Mouse (Mus musculus) limb, embryonic 13.5 days (tissue): ENCODE data around the gene Parp16. TPM values are rescaled to one million over a fixed set of nuclear protein-coding genes. Genes with fewer than 3 reads are reported as not detected.
"Not testable (repeated sequence)": the region's sequence is repeated elsewhere in the genome, so short reads cannot be mapped to it uniquely, and the experiment has no call there.

Source experiments
- ATAC-seq: fragments of 200-750 bp; cut with Nextera tagmentation; 2 replicates; pipeline ENCODE4 v1.8.0; 2017; ENCODE audit warnings: low read depth, moderate number of reproducible peaks, moderate TSS enrichment; ENCODE audit not compliant: low FRiP score
- H3K27ac ChIP-seq: fragments of 300-500 bp; sonication (generic); 2 replicates; pipeline ENCODE4 v1.5.1; 2015; ENCODE audit warnings: inconsistent platforms, mild to moderate bottlenecking, moderate library complexity
- H3K27me3 ChIP-seq: fragments of 300-500 bp; sonication (generic); 2 replicates; pipeline ENCODE4 v1.6.1; 2015; ENCODE audit warnings: mild to moderate bottlenecking, inconsistent platforms
- H3K36me3 ChIP-seq: fragments of 300-500 bp; sonication (generic); 2 replicates; pipeline ENCODE4 v1.6.1; 2015; ENCODE audit warnings: inconsistent platforms, mild to moderate bottlenecking, moderate library complexity
- H3K4me1 ChIP-seq: fragments of 300-500 bp; sonication (generic); 2 replicates; pipeline ENCODE4 v1.6.1; 2015; ENCODE audit warnings: inconsistent platforms
- H3K4me2 ChIP-seq: fragments of 300-500 bp; sonication (generic); replicated peaks from 2 replicates; pipeline ENCODE4 v1.6.1; 2015; ENCODE audit warnings: inconsistent platforms, mild to moderate bottlenecking, moderate library complexity
- H3K4me3 ChIP-seq: fragments of 300-500 bp; sonication (generic); 2 replicates; pipeline ENCODE4 v1.5.1; 2015; ENCODE audit warnings: moderate library complexity, mild to moderate bottlenecking, inconsistent platforms
- H3K9ac ChIP-seq: fragments of 300-500 bp; sonication (generic); 2 replicates; pipeline ENCODE4 v1.6.1; 2015; ENCODE audit warnings: mild to moderate bottlenecking, inconsistent platforms
- H3K9me3 ChIP-seq: fragments of 300-500 bp; sonication (generic); 2 replicates; pipeline ENCODE4 v1.6.1; 2016; ENCODE audit warnings: inconsistent platforms
- WGBS: fragments of 180-500 bp; shearing (Covaris S2); methylation state at CpG from one replicate; pipeline ENCODE4 v1.1.7; 2015; 5-methylcytosine and 5-hydroxymethylcytosine counted together
- polyA plus RNA-seq: library from polyadenylated mRNA; unstranded; fragments of >200 nt; fragmentation: Nextera tagmentation; extraction: Ambion mirVana; gene quantifications from 2 replicates; pipeline ENCODE4 v1.2.1, GENCODE M21; 2015

Parp16 gene
- polyA plus RNA-seq, 1 experiment from 2014 or later = 7.0 TPM

DNA sequence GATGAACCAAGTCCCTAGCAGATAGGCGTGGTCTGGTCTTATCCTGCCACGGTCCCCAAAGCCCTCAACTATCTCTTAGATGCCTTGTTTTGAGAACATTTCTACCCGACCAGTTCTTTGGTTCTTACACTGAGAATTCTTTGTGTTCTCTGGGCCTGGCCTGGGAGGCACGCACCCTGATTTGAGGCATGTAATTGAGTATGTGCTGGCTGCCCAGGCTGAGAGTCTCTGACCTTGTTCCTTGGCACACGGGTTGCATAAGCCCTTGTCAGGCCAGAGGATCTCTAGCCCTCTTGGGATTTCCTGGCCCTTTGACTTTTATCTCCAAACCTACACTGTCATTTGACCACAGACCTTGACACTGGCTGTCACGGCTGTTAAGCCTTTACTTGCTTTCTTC, 22.5 kb downstream of the Parp16 start:
- peaks cover 13% of the 10 kb centered on the region; the same call in 1 of the 2 replicates for H3K4me1 ChIP-seq
- no peak for ATAC-seq
- H3K4me3 ChIP-seq = no peak overlapping the region
- 55% methylated on average over 6 of the region's 6 CpGs for WGBS
- H3K9me3 ChIP-seq = no peaks in the 10 kb centered on the region
- H3K4me2 ChIP-seq = no peak overlapping the region
- 0 out of 2 replicates have a peak overlapping the region, but pooled peaks have one; percentile 22 for H3K27ac ChIP-seq
- no peaks in the 10 kb centered on the region for H3K36me3 ChIP-seq
- H3K9ac ChIP-seq = no peak overlapping the region
- H3K27me3 ChIP-seq = no peaks in the 10 kb centered on the region

GRCm38 (mm10) chr9:65218916-65219315, 23.8 kb downstream of the Parp16 start:
- no peak overlapping the region for H3K4me3 ChIP-seq
- 54% methylated on average over 1 of the region's 1 CpGs for WGBS
- no peak overlapping the region for H3K9ac ChIP-seq
- peaks cover 13% of the 10 kb centered on the region; the same call in 1 of the 2 replicates for H3K4me1 ChIP-seq
- H3K36me3 ChIP-seq = no peaks in the 10 kb centered on the region
- no peaks in the 10 kb centered on the region for H3K27me3 ChIP-seq
- no peaks in the 10 kb centered on the region for H3K9me3 ChIP-seq
- ATAC-seq = no peak
- H3K4me2 ChIP-seq = no peak overlapping the region
- no peak overlapping the region for H3K27ac ChIP-seq

GRCm38 (mm10) chr9:65220398-65220797, 25.2 kb downstream of the Parp16 start:
- H3K9me3 ChIP-seq, H3K36me3 ChIP-seq, H3K4me2 ChIP-seq, ATAC-seq, H3K9ac ChIP-seq, H3K27ac ChIP-seq, H3K27me3 ChIP-seq, H3K4me3 ChIP-seq: not testable (repeated sequence)
- H3K4me1 ChIP-seq = peaks cover 12% of the 10 kb centered on the region; the same call in 1 of the 2 replicates
- whole genome bisulfite sequencing = 38% methylated on average over 3 of the region's 3 CpGs

DNA sequence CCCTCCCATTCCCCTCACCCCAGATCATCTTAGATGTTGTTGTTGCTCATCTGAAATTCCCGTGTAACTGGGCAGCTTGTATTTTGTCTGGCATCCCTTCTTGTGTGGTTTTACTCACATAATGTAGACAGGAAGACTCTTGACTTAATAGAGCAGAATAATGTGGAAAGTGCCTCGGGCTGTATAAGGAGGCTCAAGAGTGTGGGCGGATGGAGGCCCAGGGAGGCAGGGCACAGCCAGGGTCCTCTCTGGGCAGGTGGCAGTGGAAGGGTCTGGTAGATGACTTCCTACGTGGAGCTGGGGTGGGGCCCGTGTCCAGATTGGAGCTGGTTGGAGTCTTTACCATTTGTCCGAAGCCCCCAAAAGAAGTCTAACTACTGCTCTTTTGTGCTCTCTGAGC, 28.8 kb downstream of the Parp16 start:
- ATAC-seq = no peak
- Histone ChIP-seq H3K9ac (no peak overlapping the region), H3K27ac (no peak overlapping the region), H3K27me3 (no peaks in the 10 kb centered on the region), H3K4me1 (no peaks in the 10 kb centered on the region), H3K9me3 (no peaks in the 10 kb centered on the region), H3K4me3 (no peak overlapping the region), H3K36me3 (peaks cover 8% of the 10 kb centered on the region; the same call in 1 of the 2 replicates), H3K4me2 (no peak overlapping the region)
- WGBS = 76% methylated on average over 6 of the region's 6 CpGs

- Histone ChIP-seq H3K9ac (no peak overlapping the region), H3K36me3 (peaks cover 15% of the 10 kb centered on the region), H3K27ac (no peak overlapping the region), H3K9me3 (no peaks in the 10 kb centered on the region), H3K4me1 (no peaks in the 10 kb centered on the region), H3K27me3 (no peaks in the 10 kb centered on the region), H3K4me2 (no peak overlapping the region), H3K4me3 (no peak overlapping the region)
- no peak for ATAC-seq
- 33% methylated on average over 4 of the region's 4 CpGs for WGBS
Observed at GRCm38 (mm10) chr9:65225795-65226194, 30.6 kb downstream of the Parp16 start.

DNA sequence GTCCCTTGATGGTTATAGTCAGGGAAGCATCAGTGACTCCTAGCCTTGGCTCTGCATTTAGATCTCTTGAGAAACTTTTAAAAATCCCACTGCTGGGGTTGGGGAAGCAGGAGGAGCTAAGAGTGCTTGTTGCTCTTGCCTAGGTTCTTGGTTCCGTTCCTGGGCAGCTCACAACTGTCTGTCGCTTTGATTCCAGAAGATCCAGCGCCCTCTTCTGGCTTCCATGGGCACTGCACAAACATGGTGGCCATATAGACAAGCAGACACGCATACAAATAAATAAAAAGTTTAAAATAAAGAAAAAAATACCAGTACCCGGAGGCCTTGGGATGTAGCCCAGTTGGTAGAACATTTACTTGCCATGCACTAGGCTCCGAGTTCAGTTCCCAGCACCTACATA, 35.1 kb downstream of the Parp16 start:
- Histone ChIP-seq H3K27ac (no peak overlapping the region), H3K4me2 (no peak overlapping the region), H3K4me3 (no peak overlapping the region), H3K36me3 (peaks cover 20% of the 10 kb centered on the region), H3K4me1 (no peaks in the 10 kb centered on the region), H3K9me3 (no peaks in the 10 kb centered on the region), H3K9ac (no peak overlapping the region), H3K27me3 (no peaks in the 10 kb centered on the region)
- WGBS = 77% methylated on average over 6 of the region's 6 CpGs
- ATAC-seq = no peak

- H3K4me1 ChIP-seq = no peaks in the 10 kb centered on the region
- no peaks in the 10 kb centered on the region for H3K9me3 ChIP-seq
- no peak overlapping the region for H3K4me3 ChIP-seq
- no peak for ATAC-seq
- H3K27ac ChIP-seq = no peak overlapping the region
- H3K9ac ChIP-seq = no peak overlapping the region
- peaks cover 19% of the 10 kb centered on the region for H3K36me3 ChIP-seq
- WGBS = 36% methylated on average over 8 of the region's 8 CpGs
- no peaks in the 10 kb centered on the region for H3K27me3 ChIP-seq
- H3K4me2 ChIP-seq = no peak overlapping the region
Observed at GRCm38 (mm10) chr9:65231284-65231683, 36.1 kb downstream of the Parp16 start.

DNA sequence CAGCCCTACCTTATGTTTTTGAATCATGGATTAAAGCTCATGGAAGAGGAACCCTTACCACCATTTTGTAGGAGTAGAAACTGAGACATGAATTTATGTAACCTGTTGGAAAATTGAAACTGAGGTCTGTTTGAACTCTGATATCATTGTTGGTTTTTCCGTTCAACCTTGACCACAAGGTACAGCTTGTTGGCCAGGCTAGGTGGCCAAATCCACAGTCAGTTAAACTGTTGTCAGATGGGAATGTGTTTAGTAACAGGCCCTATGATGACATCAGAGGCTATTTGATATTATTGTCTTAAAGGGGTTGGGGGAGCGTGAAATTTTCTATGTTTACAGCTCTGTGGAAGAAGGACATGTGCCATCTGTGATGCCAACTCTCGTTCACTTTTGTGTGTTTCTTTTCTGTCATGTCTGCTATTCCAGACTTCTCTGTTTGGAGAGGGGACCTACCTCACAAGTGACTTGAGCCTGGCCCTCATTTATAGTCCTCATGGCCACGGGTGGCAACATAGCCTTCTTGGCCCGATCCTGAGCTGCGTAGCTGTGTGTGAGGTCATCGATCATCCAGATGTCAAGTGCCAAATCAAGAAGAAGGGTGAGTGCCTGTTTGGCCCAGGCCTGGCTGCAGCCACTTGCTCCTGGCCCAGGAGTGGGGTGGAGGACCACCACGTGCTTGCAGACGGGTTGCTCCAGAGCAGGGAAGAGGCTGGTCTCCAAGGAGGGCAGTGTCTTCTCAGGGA, 38.3 kb downstream of the Parp16 start:
- no peak overlapping the region for H3K4me2 ChIP-seq
- 86% methylated on average over 9 of the region's 9 CpGs for WGBS
- peaks cover 16% of the 10 kb centered on the region for H3K36me3 ChIP-seq
- no peak overlapping the region for H3K27ac ChIP-seq
- H3K27me3 ChIP-seq = no peaks in the 10 kb centered on the region
- peaks cover 5% of the 10 kb centered on the region for H3K4me1 ChIP-seq
- no peaks in the 10 kb centered on the region for H3K9me3 ChIP-seq
- H3K4me3 ChIP-seq = no peak overlapping the region
- no peak overlapping the region for H3K9ac ChIP-seq
- no peak for ATAC-seq

- Histone ChIP-seq H3K27me3 (no peaks in the 10 kb centered on the region), H3K4me3 (no peak overlapping the region), H3K9me3 (no peaks in the 10 kb centered on the region), H3K27ac (no peak overlapping the region), H3K4me2 (no peak overlapping the region), H3K36me3 (peaks cover 15% of the 10 kb centered on the region), H3K4me1 (peaks cover 9% of the 10 kb centered on the region), H3K9ac (no peak overlapping the region)
- ATAC-seq = no peak
- WGBS = 85% methylated on average over 3 of the region's 3 CpGs
Observed at GRCm38 (mm10) chr9:65234734-65235133, 39.6 kb downstream of the Parp16 start.

GRCm38 (mm10) chr9:65235601-65236000, 40.4 kb downstream of the Parp16 start:
- H3K27me3 ChIP-seq = no peaks in the 10 kb centered on the region
- WGBS = 36% methylated on average over 1 of the region's 1 CpGs
- no peak overlapping the region for H3K27ac ChIP-seq
- peaks cover 9% of the 10 kb centered on the region for H3K4me1 ChIP-seq
- peaks cover 9% of the 10 kb centered on the region; the same call in 1 of the 2 replicates for H3K36me3 ChIP-seq
- H3K4me3 ChIP-seq = no peak overlapping the region
- H3K4me2 ChIP-seq = no peak overlapping the region
- no peak for ATAC-seq
- no peak overlapping the region for H3K9ac ChIP-seq
- H3K9me3 ChIP-seq = no peaks in the 10 kb centered on the region

- H3K36me3 ChIP-seq = peaks cover 9% of the 10 kb centered on the region; the same call in 1 of the 2 replicates
- H3K27ac ChIP-seq = no peak overlapping the region
- H3K4me2 ChIP-seq = no peak overlapping the region
- no peak for ATAC-seq
- no peak overlapping the region for H3K4me3 ChIP-seq
- 75% methylated on average over 11 of the region's 11 CpGs for WGBS
- H3K9me3 ChIP-seq = no peaks in the 10 kb centered on the region
- H3K4me1 ChIP-seq = peaks cover 9% of the 10 kb centered on the region
- H3K9ac ChIP-seq = peak overlapping the region; percentile 45
- H3K27me3 ChIP-seq = no peaks in the 10 kb centered on the region
Observed at GRCm38 (mm10) chr9:65237616-65238015, 42.5 kb downstream of the Parp16 start.

- Histone ChIP-seq H3K27ac (no peak overlapping the region), H3K9ac (peak overlapping the region; percentile 45)
Observed at GRCm38 (mm10) chr9:65238191-65238760, 43.1 kb downstream of the Parp16 start.

More at GRCm38 (mm10) chr9:65238191-65238760, 43.1 kb downstream of the Parp16 start:
- no peak overlapping the region for H3K4me2 ChIP-seq
- peaks cover 15% of the 10 kb centered on the region for H3K4me1 ChIP-seq
- peaks cover 9% of the 10 kb centered on the region; the same call in 1 of the 2 replicates for H3K36me3 ChIP-seq
- no peak overlapping the region for H3K4me3 ChIP-seq
- no peaks in the 10 kb centered on the region for H3K9me3 ChIP-seq
- no peak for ATAC-seq
- H3K27me3 ChIP-seq = no peaks in the 10 kb centered on the region
- 26% methylated on average over 13 of the region's 13 CpGs for WGBS
